Mouse (Mus musculus) lung, postnatal 14 days (tissue): ENCODE measurements around the gene Gm44805.

Experiments used
- DNase-seq: peaks from one replicate; pipeline ENCODE4 v3.0.0; 2021

The Gm44805 gene

DNA sequence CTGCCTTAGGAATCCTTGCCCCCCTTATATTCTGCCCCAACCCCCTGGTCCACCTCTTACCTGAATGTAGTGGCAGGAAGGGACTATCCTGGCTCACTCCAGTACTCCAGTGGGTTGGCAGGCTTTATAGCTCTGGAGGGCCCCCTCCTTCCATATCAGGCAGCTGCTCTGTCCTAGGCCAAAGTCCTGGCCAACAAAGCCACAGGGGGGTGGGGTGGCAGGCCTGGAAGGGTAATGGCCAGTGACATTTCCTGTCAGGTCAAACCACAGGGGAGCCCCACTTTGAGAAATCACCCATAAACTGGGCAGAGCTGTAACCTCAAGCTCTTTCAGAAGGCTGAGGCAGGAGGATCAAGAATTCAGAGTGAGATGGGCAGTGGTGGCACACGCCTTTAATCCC lies 4.6 kb downstream of the Gm44805 start:
- no peak for DNase-seq

DNA sequence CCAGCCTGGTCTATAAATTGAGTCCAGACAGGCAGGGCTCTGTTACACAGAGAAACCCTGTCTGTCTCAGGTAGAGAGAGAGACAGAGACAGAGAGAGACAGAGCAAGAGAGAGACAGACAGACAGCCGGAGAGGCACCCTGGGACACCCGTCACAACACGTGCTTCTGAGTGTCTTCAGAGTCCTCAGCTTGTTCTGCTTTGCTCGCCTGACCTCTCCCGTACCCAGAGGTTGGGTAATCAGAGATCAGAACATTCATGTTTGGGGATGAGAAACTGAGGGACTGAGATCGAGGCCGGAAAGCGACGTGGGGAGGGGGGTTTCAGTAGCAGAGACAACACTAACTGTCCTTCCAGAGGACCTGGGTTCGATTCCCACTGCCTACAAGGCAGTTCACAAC lies 5.4 kb downstream of the Gm44805 start:
- no peak for DNase-seq

DNA sequence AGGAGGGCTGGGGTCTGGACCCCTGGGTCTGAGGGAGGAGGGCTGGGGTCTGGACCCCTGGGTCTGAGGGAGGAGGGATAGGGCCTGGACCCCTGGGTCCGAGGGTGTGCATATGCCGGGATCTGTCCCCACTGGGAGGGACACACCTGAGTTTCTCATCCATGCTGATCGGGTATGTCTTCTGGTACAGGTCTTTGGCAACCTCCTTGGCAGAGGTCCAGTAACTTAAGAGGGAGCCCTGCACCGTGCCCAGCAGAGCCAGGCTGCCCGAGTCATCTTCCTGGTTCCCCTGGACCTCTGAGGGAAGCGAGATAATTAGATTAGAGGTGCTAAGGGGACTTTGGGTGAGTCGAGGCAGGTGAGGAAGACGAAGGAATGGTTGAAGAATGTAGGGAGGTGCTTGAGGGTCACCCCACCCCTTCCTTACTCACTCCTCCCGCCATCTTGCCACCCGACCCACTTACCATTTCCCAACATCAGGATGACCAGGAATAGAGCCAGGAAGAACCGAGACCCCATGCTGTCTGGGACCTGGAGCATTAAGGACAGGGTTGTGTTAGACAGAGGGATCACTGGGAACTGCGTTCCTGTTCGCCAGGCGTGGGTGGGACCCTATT lies 8.0 kb downstream of the Gm44805 start:
- no peak for DNase-seq

DNA sequence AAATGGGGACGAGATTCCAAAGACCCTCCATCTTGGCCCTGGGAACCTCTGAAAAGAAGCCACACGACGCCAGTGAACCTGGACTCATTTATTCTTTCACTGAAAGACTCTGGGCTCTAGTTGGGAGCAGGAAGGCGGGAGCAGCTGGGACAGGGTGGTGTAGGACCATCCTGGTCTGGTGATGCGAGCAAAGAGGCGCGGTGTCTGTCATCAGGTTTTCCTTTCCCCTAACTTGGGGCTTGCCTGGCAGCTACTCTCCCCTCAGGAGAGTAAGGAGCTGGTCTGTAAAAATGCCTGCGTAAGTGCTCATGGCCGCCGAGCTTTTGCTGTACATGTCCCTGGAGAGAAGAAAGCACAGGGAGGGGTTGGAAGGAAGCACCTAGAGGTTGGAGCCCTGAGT lies 9.7 kb downstream of the Gm44805 start:
- no peak for DNase-seq

DNA sequence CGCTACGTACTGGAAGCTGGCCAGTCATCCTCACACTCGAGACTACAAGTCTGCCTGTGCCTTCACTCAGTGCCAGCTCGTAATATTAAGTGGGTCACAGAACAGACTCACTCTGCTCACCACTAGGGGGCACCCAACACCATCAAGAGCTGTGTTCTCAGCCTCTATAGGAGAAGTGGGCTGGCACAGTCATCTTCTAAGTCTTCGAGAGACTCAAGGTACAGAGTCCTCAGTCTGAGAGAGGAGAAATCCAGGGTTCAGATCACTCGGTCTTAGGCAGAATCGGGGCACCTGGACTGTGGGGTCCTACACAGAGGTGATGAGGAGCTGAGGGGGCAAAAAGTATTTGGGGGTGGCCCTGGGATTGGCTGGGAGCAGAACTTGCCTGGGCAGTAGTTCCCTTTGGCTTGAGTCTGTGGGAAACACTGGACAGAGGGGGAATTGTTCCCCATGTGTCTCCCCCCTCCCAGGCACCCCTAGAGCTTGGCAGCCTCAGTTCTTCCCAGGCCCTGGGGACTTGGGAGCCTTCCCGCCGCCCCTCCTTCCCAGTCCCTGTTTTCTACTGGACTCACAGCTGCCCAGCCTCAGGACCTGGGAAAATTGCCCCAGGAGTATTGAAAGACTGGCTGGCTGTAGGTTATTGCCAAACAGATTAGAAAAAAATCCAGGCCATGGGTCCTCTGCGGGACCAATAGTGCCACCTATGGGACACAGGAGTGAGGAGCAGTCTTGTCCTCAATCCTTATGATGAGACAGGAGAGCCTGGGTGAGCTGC lies 12.1 kb downstream of the Gm44805 start:
- DNase-seq = peak; percentile 97

DNA sequence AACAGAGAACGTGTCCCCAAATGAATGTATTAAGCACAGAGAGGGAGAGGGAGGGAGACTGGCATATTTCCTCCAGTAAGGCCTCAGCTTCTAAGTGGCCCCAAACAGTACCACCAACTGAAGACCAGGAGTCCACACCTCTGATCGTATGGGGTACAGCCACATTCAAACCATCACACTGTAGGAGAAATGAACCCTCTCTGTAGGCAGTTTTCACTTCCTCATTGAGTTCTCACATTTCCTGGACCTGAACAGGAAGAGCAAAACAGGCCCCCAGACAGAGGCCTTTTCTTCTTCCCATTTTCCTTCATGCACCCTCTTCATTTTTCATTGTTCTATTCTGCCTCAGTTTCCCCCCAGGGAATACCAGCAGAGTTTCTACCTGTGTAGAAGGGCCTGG lies 13.8 kb downstream of the Gm44805 start:
- no peak for DNase-seq

DNA sequence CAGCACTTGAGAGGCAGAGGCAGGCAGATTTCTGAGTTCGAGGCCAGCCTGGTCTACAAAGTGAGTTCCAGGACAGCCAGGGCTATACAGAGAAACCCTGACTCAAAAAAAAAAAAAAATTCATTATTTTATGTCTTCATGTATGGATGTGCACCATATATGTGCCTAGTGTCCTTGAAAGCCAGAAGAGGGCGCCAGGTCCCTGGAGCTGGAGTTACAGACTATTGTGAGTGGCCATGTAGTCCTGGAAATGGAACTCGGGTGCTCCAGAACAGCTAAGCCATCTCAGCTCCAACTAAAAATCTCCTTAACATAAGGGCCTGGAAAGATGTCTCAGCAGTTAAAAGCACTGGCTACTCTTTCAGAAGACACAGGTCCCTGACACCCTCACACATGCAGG lies 14.5 kb downstream of the Gm44805 start:
- no peak for DNase-seq

DNA sequence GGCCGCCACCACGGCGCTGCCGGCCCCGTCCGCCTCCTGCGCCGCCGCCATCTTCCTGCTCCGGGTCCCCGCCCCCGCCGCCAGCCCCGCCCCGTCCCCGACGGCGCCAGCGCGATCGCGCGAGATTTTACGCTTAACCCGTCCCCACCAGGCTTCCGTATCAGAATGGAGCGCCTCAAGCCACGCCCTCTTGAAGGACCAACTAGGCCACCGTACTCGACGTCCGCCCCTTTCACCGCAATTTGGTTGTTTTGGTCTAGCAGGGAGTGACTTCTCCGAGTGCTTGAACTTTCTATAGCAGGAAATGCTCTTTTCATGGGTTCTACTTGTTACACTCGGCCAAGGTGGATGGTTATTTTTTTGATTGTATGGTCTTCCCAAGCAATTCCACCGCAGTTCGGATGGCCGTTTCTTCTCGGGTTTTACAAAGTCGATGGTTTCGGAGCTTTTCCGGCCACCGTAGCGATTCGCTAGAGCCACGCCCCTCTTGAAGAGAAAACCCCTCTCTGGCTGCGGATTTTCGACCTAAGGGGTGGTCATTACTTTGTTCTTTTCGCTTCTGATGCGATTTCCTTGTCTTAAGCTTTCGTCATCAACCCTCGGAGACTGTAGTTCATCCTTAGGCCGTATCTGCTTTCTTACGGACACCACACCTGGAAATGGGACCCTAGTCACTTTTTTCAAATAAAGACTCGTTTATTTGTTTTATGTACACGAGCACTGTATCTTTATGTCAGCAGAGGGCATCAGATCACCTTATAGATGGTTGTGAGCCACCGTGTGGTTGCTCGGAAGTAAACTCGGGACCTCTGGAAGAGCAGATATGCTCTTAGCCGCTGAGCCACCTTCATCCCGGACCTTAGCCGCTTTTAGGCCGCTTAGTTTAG lies 16.0 kb downstream of the Gm44805 start, which contains the start of gene Clptm1:
TSS of gene Clptm1 (minus strand) at position 79 of the 887 bp plus-strand sequence.
- peak; percentile 97 for DNase-seq

DNA sequence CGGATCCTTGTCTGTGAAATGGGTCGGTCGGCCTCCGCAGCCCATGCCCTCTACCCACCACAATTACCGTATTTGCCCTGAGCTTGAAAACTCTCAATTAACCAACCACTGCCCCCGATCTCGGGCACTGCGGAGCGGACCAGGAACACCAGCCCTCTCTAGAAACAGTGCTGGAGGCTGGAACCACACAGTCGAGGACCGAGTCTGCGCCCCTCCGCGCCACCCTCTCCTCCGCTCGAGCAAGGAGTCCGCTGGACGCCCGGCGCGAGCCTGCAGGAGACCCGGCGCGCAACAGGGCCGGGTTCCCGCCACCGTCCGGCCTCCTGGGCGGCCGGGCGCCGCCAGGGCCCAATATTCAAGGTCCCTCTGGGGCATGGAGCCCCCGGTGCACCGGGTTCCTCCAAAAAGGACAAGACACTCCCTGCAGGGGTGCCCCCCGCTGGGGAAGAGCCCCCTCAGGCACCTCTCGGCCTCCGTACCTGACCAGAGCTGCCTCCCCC lies 16.7 kb downstream of the Gm44805 start:
- DNase-seq = no peak

DNA sequence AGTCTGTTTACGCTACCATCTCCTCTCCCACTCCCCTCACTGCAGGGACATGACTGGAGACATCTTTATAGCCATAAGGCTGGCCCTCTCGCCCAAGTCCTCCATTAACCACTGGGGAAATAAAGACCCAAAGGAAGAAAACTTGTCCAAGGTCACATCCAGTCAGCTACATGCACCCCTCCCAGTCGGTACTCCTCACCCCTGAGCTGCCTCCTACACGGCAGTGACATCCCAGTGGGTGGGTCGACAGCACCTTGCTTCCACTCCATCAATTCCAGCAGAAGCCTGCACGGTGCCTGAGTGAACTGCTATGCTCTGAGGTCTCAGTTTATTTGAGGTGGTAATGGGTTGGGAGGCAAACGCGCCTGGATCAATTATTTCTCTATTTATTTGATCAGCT lies 17.3 kb downstream of the Gm44805 start:
- DNase-seq = no peak

DNA sequence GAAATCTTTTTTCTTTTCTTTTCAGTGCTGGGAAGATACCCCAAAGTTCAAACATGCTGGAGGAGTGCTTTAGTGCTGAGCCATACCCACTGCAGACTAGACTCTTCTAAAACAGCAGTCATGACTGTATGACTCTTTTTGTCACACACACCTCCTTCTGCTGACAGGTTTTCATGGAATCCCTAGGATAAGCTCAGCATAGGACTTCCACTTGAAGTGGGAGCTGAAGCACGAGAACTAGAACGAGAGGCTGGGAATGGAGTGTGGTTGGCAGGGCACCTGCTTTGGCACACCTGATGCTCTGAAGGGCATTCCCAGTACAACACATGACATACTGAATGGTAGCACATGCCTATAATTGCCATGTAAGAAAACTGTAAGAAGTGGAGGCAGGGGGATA lies 28.6 kb downstream of the Gm44805 start:
- no peak for DNase-seq

DNA sequence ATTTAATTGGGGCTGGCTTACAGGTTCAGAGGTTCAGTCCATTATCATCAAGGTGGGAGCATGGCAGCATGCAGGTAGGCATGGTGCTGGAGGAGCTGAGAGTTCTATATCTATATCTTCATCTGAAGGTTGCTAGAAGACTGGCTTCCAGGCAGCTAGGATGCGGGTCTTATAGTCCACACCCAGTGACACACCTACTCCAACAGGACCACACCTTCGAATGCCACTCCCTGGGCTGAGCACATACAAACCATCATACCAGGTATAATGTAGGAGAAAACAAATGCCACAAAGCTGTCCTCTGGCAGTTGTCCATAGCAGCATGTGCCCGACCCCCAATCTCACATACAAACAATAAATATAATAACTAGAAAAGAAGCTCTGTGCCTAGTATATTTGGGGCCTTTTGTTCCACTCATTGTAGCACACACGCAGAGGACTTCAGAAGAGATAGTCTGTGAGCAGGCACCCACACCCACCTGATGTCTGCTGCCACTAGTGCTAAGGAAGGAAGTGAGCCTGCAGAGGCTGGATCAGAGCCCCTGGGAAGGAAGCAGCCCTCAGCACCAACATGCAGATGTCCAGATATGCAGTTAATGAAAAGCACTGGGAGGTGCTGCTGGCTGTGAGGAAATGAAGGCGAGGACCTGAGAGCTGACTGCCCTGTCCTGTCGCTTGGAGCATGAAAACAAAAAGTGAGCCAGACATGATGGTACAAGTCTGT lies 30.0 kb downstream of the Gm44805 start:
- peak; percentile 20 for DNase-seq

DNA sequence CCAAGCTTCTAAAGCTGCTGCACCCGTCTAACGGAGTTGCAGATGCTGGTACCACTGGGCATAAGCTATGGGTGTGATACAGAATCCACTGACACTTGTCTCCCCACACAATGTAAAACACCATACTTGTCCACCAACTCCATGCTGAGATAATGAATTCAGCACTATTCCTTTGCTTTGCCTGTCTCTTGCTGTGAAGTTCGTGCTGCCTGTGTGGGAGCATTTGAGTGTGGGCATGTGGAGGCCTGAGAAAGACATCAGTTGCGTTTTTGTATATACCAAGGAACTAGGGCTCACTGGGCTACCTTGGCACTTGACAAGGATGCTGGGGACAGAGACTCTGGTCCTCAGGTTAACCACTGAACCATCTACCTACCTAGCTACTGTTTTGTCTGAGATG lies 40.0 kb downstream of the Gm44805 start:
- DNase-seq = no peak

DNA sequence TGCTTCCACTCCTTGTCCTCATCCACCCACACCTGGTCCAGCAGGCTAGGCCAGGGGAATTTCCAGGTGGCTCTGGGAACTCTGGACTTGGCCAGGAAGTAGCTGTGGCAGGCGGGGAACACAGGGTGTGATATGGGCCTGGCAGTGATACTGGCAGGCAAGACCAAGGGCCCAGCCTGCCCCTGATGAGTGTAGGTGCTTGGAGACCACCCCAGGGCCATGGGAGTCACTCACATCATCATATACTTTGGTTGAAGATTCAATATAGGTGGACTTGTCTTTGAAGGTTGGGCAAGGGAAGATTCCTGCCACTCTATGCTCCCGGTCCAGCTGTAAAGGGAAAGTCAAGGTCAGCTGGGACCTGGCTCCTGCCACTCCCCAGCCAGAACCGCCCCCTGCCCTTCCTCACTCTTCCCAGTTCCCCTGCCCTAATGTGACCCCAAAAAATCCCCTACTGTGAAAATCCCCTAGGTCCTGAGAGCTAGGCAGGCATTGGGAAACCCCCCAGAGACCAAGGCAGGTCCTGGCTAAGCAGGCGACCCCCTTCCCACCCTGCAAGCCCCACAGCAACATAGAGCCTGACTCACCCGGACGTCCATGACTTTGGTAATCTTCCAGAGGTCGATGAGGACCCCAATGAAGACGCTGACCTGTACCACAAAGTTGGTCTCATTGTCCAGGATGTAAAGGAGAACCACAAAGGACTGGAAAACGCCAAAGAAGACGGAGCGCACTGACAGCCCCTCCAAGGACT lies 46.0 kb downstream of the Gm44805 start:
- no peak for DNase-seq

DNA sequence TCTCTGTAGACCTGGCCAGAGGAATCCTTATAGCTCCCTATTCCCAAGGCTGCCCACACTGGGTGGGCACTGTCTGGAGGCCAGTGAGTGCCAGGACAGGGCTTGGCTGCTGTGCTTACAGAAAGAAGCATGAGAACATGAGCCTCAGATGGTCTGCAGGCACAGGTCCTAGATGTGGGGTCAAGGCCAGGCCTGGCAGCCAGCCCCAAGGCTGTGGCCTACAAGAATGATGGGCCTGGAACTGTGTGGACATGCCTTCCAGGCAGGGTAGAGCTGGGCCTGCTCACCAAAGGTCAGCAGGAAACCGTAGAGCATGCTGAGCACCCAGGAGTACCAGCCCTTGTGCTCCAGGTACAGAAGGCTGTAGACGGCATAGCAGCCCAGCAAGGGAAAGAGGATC lies 46.6 kb downstream of the Gm44805 start:
- DNase-seq = no peak

DNA sequence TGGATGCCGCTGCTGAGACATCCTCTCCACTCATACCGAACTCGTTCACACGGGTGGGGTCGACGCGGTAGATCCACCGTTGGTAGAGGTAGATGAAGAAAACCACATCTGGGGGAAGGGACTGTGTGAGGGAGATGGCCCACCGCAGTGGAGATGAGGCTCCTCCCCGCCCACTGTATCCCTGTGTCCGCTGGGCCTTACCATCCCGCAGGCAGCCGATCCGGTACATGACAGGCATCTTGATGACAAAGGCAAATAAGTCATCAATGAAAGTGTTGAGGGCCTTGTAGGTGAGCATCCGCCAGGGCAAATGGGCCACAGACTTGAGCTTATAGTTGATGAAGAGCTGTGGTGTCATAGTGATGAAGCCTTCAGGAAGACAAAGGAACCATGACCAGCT lies 47.4 kb downstream of the Gm44805 start:
- no peak for DNase-seq

DNA sequence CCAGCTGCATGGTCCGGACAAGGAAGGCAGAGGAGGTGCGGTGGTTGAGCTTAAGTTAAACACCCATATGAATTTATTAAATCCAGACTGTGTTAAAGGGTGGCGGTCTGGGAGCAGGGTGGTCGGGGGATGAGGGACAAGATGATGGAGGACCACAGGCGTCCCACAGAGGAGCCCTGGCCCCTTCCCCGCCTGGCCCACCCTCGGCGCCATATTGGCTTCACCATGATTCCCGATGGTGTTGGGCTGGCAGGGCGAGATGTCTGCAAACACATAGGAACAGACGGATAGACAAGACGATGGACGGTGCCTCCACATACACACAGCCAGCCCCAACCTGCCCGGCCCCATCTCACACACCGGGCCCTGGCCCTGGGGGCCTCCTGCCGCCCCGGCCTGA lies 48.0 kb downstream of the Gm44805 start:
- DNase-seq = no peak

DNA sequence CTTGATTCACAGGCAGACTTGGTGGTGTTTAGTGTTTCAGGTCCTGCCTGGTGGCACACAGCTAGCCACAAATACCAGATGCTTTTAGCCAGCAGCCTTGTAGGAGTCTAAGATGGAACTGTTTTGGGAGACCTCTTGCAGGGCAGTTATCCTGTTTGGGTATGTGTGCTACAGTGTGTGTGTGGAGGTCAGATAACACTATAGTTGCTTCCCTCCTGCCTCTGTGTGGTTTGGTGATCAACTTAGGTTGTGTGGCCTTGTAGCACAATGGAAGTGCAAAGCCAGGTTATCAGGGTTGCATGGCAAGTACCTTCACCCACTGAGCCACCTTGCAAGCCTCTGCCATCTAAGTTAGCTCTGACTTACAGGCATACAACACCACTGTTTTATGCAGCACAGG lies 48.5 kb downstream of the Gm44805 start:
- no peak for DNase-seq

DNA sequence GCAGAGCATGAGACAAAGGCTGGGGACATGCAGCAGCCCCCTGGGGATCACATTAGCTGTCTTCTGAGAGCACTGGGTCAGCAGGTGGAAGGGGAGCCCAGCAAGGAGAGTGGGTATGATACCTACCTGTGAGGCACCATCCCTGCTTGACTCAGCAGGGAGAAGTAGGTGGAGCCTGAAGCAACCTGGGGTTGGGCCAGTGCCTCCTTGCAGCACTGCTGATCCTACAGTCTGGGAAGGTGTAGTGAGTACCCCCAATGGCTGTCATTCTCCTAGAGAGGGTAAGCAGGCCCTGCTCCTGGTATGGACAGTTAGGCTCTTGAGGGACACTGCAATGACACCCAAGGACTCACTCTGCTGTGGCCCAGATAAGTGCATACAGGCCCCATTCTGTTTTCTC lies 48.9 kb downstream of the Gm44805 start:
- no peak for DNase-seq

DNA sequence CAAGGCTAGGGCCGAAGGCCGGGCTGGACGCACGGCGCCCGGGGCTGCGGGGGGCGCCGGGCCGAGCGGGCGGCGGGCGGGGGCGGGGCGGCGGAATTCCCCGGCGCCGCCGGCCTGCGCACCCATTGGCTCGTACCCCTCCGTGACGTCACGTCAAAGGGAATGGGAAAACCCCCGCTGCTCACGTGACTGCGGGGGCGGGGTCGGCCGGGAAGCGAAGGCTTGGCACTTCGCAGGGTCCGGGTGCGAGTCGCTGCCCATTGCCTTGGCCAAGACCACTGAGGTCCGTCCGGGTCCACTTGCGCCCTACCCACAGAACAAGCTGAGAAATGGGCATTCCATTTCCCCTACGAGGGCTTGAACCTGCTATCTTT lies 51.9 kb downstream of the Gm44805 start, which contains the start of gene Relb:
TSS of gene Relb (minus strand) at position 78 of the 374 bp plus-strand sequence.
- peak; percentile 96 for DNase-seq

DNA sequence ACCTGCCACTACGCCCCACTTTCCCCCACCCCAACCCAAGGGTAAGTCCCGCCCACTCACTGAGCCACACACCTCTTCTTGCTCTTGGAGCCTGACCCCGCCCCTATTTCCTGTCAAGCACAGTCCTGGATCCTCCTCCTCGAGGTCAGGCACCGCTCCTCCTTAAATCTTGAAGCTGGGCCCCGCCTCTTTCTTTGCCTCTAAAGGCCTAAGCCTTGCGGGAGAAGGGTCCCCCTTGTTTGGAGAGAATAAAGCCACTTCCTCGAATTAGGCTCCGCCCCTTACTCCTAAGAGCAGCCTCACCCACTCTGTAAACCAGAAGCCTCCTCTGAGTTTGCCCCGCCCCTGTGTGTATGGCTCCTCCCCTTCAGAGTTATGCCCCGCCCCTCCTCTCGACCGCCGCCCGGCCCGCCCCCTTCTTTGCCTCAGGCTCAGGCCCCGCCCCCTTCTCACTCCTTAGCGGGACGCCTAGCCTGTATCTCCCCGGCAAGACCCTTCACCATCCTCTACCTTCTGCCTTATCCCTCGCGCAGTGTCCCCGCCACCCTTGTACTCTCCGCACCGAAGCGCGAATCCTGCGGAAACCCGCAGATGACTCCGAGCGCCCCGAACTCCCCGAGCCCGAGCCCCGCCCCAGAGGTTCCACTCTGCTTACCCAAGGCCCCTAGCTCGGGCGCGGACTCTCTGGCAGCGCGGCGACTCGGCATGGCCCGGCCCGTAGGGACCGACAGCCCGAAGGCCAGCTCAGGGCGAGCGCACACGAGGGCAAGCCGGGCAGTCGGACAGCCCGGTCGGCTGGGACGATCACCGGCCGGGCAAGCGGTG lies 52.5 kb downstream of the Gm44805 start:
- DNase-seq = peak; percentile 98
